Mouse (Mus musculus) adrenal gland (tissue): ENCODE data around the gene Cgref1.

ENCODE experiments used
- intact Hi-C: fragments of 180-260 bp; cut with DNase I; formaldehyde crosslinking; loops from one replicate; pipeline ENCODE4 v1.15.1; 2025
- long read RNA-seq, 2 experiments: library from polyadenylated mRNA; unstranded; transcript quantifications; one replicate each; pipeline ENCODE4 v2.0.0; 2020; ENCODE audit warnings: borderline replicate concordance in 1 of 2; ENCODE audit not compliant: insufficient replicate concordance in 1 of 2

The Cgref1 gene
- long read RNA-seq, experiment 1, partial matches to known transcripts, result 0 of 3 reads
- long read RNA-seq, experiment 1, other reads (novel, unspliced or antisense), result 0 of 3 reads
- long read RNA-seq, experiment 2, partial matches to known transcripts, result 0 of 1 reads
- long read RNA-seq, experiment 2, other reads (novel, unspliced or antisense), result 0 of 1 reads

GRCm38 (mm10) chr5:30944956-30945781 is at the start of gene Cgref1:
TSS of gene Cgref1 (minus strand) at chr5:30945591.
- intact Hi-C loops, result no loop called here

- intact Hi-C loops, result no loop called here
Observed at GRCm38 (mm10) chr5:30994074-30994473, 48.7 kb upstream of the Cgref1 start.

- intact Hi-C loops, result no loop called here
Observed at GRCm38 (mm10) chr5:30992980-30993676, 47.7 kb upstream of the Cgref1 start.

- intact Hi-C loops, result no loop called here
Observed at GRCm38 (mm10) chr5:30982357-30982756, 37.0 kb upstream of the Cgref1 start.

- intact Hi-C loops, result no loop called here
Observed at GRCm38 (mm10) chr5:30974870-30975656, 29.7 kb upstream of the Cgref1 start.

GRCm38 (mm10) chr5:30969440-30969839 is 24.0 kb upstream of the Cgref1 start:
- intact Hi-C loops, result no loop called here

- intact Hi-C loops, result no loop called here
Observed at GRCm38 (mm10) chr5:30968416-30968815, 23.0 kb upstream of the Cgref1 start, which contains the start of gene Tcf23. TSS of gene Tcf23 (plus strand) at chr5:30968662.

- intact Hi-C loops, result no loop called here
Observed at GRCm38 (mm10) chr5:30966189-30966588, 20.8 kb upstream of the Cgref1 start.

GRCm38 (mm10) chr5:30963916-30964315 is 18.5 kb upstream of the Cgref1 start:
- intact Hi-C loops, result no loop called here

- intact Hi-C loops, result no loop called here
Observed at GRCm38 (mm10) chr5:30961545-30962505, 16.4 kb upstream of the Cgref1 start.

- intact Hi-C loops, result no loop called here
Observed at GRCm38 (mm10) chr5:30960814-30961213, 15.4 kb upstream of the Cgref1 start.

- intact Hi-C loops, result no loop called here
Observed at GRCm38 (mm10) chr5:30959966-30960501, 14.6 kb upstream of the Cgref1 start, which contains the start of gene Preb. TSS of gene Preb (minus strand) at chr5:30960361.

GRCm38 (mm10) chr5:30959198-30959854 is 13.9 kb upstream of the Cgref1 start:
- intact Hi-C loops, result no loop called here

- intact Hi-C loops, result no loop called here
Observed at GRCm38 (mm10) chr5:30957891-30958290, 12.5 kb upstream of the Cgref1 start.

- intact Hi-C loops, result no loop called here
Observed at GRCm38 (mm10) chr5:30955751-30956150, 10.4 kb upstream of the Cgref1 start.

GRCm38 (mm10) chr5:30954556-30954955 is 9.2 kb upstream of the Cgref1 start:
- intact Hi-C loops, result no loop called here

- intact Hi-C loops, result no loop called here
Observed at GRCm38 (mm10) chr5:30954065-30954464, 8.7 kb upstream of the Cgref1 start.

- intact Hi-C loops, result no loop called here
Observed at GRCm38 (mm10) chr5:30952551-30952950, 7.2 kb upstream of the Cgref1 start.

GRCm38 (mm10) chr5:30951706-30952105 is 6.3 kb upstream of the Cgref1 start:
- intact Hi-C loops, result no loop called here
